Mouse (Mus musculus) lung, embryonic 14.5 days (tissue): ENCODE measurements at regions not wholly inside any gene's neighbourhood (a gene's known extent, or its start where the extent isn't known, plus 50 kb on each side); places are given as distances from the start of the nearest gene placed in this dataset.

ENCODE experiments used
- ATAC-seq: fragments of 200-750 bp; cut with Nextera tagmentation; 2 replicates; pipeline ENCODE4 v1.8.0; 2017; ENCODE audit warnings: mild to moderate bottlenecking, moderate TSS enrichment, moderate library complexity; ENCODE audit not compliant: insufficient read depth
- DNase-seq: peaks from one replicate; pipeline ENCODE4 v3.0.0-alpha.2; 2015
- H3K27ac ChIP-seq: fragments of 300-500 bp; sonication (generic); 2 replicates; pipeline ENCODE4 v1.5.1; 2014; ENCODE audit warnings: low read depth, mild to moderate bottlenecking, moderate library complexity
- H3K27me3 ChIP-seq: fragments of 300-500 bp; sonication (generic); 2 replicates; pipeline ENCODE4 v1.6.1; 2014; ENCODE audit warnings: low read length, control low read depth; ENCODE audit not compliant: insufficient read depth
- H3K36me3 ChIP-seq: fragments of 300-500 bp; sonication (generic); 2 replicates; pipeline ENCODE4 v1.6.1; 2014; ENCODE audit warnings: control low read depth; ENCODE audit not compliant: insufficient read depth
- H3K4me1 ChIP-seq: fragments of 300-500 bp; sonication (generic); 2 replicates; pipeline ENCODE4 v1.6.1; 2014; ENCODE audit warnings: antibody characterized with exemption, control low read depth; ENCODE audit not compliant: insufficient read depth
- H3K4me2 ChIP-seq: fragments of 300-500 bp; sonication (generic); 2 replicates; pipeline ENCODE4 v1.6.1; 2014; ENCODE audit warnings: mild to moderate bottlenecking
- H3K4me3 ChIP-seq: fragments of 300-500 bp; sonication (generic); 2 replicates; pipeline ENCODE4 v1.5.1; 2014; ENCODE audit warnings: low read depth, low read length
- H3K9ac ChIP-seq: fragments of 300-500 bp; sonication (generic); 2 replicates; pipeline ENCODE4 v1.6.1; 2014
- H3K9me3 ChIP-seq: fragments of 300-500 bp; sonication (generic); 2 replicates; pipeline ENCODE4 v1.6.1; 2016; ENCODE audit warnings: low read depth, low read length, control low read depth
- CTCF ChIP-seq: IDR thresholded peaks from 2 replicates; pipeline ENCODE4 v1.5.1; 2016; ENCODE audit warnings: antibody characterized with exemption, low read depth
- WGBS: fragments of 180-500 bp; shearing (Covaris S2); extraction: QIAGEN DNeasy Blood & Tissue Kit; methylation state at CpG from one replicate; pipeline ENCODE4 v1.1.7; 2014; 5-methylcytosine and 5-hydroxymethylcytosine counted together

GRCm38 (mm10) chr5:133991556-133991955, 108.0 kb upstream of the Castor2 start:
- DNase-seq (peak; percentile 26), ATAC-seq (no peak)
- H3K9me3 ChIP-seq: no peaks in the 10 kb centered on the region
- H3K27ac ChIP-seq: no peak overlapping the region
- no peaks in the 10 kb centered on the region for H3K27me3 ChIP-seq
- H3K4me3 ChIP-seq: no peak overlapping the region
- no peak overlapping the region for H3K4me2 ChIP-seq
- H3K4me1 ChIP-seq: no peaks in the 10 kb centered on the region
- H3K36me3 ChIP-seq: no peaks in the 10 kb centered on the region
- no peak overlapping the region for H3K9ac ChIP-seq
- TF ChIP-seq CTCF: no peak
- 31% methylated on average over 3 of the region's 3 CpGs for WGBS

- 10% methylated on average over 15 of the region's 15 CpGs for WGBS
- Histone ChIP-seq H3K4me2 (no peak overlapping the region), H3K9ac (no peak overlapping the region), H3K4me1 (no peaks in the 10 kb centered on the region), H3K4me3 (no peak overlapping the region), H3K27ac (no peak overlapping the region), H3K9me3 (no peaks in the 10 kb centered on the region), H3K36me3 (no peaks in the 10 kb centered on the region), H3K27me3 (no peaks in the 10 kb centered on the region)
- no peak for ATAC-seq
- no peak for DNase-seq
- TF ChIP-seq CTCF: no peak
These were observed 116.1 kb upstream of the Castor2 start for GRCm38 (mm10) chr5:133983249-133983966.

DNA sequence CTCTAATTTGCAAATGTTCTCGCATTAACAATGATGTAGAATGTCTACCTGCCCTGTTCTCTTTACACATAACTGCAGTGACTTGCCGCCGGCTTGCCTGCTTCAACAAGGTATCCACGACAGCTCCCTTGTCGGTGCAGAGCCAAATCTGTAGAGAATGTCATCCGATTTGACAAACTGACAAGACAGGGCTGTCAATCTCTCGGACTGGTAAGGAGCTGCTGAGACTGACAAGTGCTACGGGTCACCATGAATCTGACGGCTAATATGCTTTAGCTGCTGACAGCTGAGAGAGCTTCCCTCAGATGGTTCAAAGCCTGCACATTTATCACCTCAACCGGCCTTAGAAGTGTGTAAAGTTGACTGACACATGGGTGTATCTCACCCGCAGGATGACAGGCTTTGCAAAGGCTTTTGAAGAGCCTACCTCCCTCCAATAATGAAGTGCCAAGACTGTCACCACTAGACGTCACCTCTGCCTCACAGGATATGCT, 129.0 kb upstream of the Castor2 start:
- no peaks in the 10 kb centered on the region for H3K36me3 ChIP-seq
- no peak for ATAC-seq
- H3K4me2 ChIP-seq: no peak overlapping the region
- H3K27ac ChIP-seq: no peak overlapping the region
- H3K9me3 ChIP-seq: peaks cover 3% of the 10 kb centered on the region; the same call in 1 of the 2 replicates
- H3K4me3 ChIP-seq: no peak overlapping the region
- no peak for DNase-seq
- TF ChIP-seq CTCF: no peak
- H3K9ac ChIP-seq: no peak overlapping the region
- WGBS: 53% methylated on average over 12 of the region's 12 CpGs
- no peaks in the 10 kb centered on the region for H3K4me1 ChIP-seq
- no peaks in the 10 kb centered on the region for H3K27me3 ChIP-seq

DNA sequence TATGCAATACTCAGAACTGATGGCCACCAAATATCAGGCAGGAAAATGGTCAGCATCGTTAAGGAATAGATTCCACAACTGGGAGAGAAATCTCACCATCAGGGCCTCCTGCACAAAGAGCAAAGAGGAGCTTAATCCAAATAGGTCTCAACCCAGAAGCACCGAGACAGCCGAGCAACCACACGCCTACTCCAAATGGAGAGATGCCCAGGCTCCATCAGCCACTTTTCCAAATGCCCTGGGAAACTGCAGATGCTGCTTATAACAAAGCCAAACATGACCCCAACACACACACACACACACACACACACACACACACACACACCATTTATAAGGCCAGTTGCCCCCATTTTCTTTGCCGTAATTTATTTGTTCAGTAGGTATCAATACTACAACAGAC, 136.2 kb upstream of the Castor2 start:
- WGBS: 85% methylated on average over 5 of the region's 5 CpGs
- no peaks in the 10 kb centered on the region for H3K27me3 ChIP-seq
- TF ChIP-seq CTCF: no peak
- H3K27ac ChIP-seq: no peak overlapping the region
- ATAC-seq: no peak
- H3K4me2 ChIP-seq: no peak overlapping the region
- no peak overlapping the region for H3K4me3 ChIP-seq
- no peaks in the 10 kb centered on the region for H3K36me3 ChIP-seq
- no peak overlapping the region for H3K9ac ChIP-seq
- no peaks in the 10 kb centered on the region for H3K4me1 ChIP-seq
- peaks cover 5% of the 10 kb centered on the region; the same call in 1 of the 2 replicates for H3K9me3 ChIP-seq
- DNase-seq: no peak

DNA sequence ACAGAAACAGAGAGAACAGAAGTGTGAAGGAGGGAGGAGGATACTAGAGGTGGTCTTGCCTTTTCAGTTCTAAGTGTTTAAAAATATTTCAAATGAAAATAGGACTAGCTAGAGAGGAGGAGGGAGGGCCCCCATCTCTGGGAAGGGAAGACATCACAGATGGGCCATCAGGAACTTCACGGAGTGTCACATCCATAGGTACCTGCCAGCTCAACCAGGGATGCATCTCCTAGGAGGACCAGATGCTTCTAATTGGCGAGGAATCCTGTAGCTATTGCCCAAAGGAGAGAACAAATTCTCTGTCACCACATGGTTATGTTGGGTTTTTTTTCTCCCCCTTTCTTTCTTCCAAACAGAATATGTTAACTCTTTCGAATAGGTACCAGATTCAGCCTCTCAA, 158.7 kb upstream of the Castor2 start:
- 71% methylated on average over 3 of the region's 3 CpGs for WGBS
- no peak overlapping the region for H3K4me2 ChIP-seq
- no peak overlapping the region for H3K9ac ChIP-seq
- H3K4me1 ChIP-seq: no peaks in the 10 kb centered on the region
- H3K27ac ChIP-seq: no peak overlapping the region
- no peak overlapping the region for H3K4me3 ChIP-seq
- ATAC-seq (no peak), DNase-seq (no peak)
- TF ChIP-seq CTCF: no peak
- no peaks in the 10 kb centered on the region for H3K27me3 ChIP-seq
- no peaks in the 10 kb centered on the region for H3K36me3 ChIP-seq
- H3K9me3 ChIP-seq: no peaks in the 10 kb centered on the region

DNA sequence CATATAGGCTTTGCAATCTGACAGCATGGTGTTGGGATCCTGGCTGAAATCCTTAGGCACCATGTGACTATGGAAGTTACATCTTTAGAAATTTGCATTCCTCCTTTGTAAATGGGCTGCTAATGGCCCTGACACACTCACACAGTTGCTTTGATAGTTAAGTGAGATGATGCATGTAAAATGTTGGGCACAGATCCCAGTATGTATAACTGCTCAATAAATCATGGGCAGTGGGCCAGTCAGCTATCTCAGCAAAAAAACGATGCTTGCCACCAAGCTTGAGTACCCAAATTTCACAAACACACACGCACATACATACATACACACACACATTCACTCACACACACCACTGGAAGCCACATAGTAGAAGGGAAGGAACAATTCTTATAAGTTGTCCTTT, 159.5 kb upstream of the Castor2 start:
- no peak overlapping the region for H3K9ac ChIP-seq
- ATAC-seq: no peak; the same call in 1 of the 2 replicates
- no peak for TF ChIP-seq CTCF

DNA sequence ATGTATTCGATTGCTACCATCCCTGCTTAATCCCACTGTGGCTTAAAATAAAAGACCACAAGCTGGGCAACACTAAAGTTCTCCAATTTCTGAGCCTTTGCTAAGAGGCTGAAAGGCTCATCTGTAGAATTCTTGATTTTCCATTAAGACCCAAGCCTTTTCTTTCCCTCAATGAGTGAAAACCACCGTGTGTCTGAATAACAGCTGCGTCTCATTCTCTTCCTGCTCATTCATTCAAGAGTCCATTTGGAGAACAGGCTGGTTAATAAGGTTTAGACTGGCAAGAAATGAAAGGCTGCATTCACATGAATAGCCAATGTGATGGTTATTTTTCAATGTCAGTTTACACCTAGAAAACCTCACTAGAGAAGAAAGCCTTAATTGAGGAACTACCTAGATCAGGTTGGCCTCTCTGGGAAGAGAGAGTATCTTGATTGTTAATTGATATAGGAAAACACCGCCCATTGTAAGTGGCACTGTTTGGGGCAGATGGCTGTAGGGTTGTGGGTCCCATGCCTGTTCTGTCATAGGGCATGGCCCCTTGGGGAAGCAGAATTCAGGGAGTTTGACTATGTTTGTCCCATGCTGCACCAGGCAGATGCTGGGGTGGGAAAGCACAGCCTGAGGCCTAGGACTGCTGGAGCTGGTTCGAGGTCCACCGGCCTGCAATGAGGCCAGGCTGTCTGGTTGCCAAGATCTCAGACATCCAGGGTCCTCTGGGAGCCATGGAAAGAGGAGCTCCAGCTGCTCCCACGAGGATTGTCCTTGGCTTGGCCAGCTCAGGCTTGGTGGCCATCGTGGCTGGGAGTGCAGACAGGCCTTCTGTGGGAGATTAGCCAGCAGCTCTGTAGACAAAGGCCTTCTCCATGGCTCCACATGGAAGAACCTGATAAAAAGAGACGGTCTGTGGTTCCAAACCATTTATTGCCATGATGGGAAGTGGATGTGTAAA, 161.3 kb upstream of the Castor2 start:
- Histone ChIP-seq H3K4me1 (no peaks in the 10 kb centered on the region), H3K4me2 (no peak overlapping the region), H3K27me3 (no peaks in the 10 kb centered on the region), H3K9me3 (no peaks in the 10 kb centered on the region), H3K4me3 (no peak overlapping the region), H3K27ac (no peak overlapping the region), H3K9ac (no peak overlapping the region), H3K36me3 (no peaks in the 10 kb centered on the region)
- no peak for ATAC-seq
- WGBS: 69% methylated on average over 9 of the region's 9 CpGs
- peak; percentile 55 for DNase-seq
- no peak for TF ChIP-seq CTCF

More for the DNA sequence above, 159.5 kb upstream of the Castor2 start:
- H3K4me1 ChIP-seq: no peaks in the 10 kb centered on the region
- H3K36me3 ChIP-seq: no peaks in the 10 kb centered on the region
- H3K4me3 ChIP-seq: no peak overlapping the region
- H3K27me3 ChIP-seq: no peaks in the 10 kb centered on the region
- DNase-seq: peak; percentile 47
- no peaks in the 10 kb centered on the region for H3K9me3 ChIP-seq
- no peak overlapping the region for H3K4me2 ChIP-seq
- 56% methylated on average over 2 of the region's 2 CpGs for WGBS
- no peak overlapping the region for H3K27ac ChIP-seq
